Mouse (Mus musculus) embryonic stem cell, embryonic (primary cell): ENCODE measurements around the gene Cyfip2.

ENCODE experiments used
- CTCF ChIA-PET, 4 experiments: fragments of 300-600 bp in 2 of 4; fragments of 350-600 bp in 2 of 4; sonication (Branson Sonifier 250); formaldehyde crosslinking; loops; one replicate each; lab custom pipeline; 2022; ENCODE audit warnings: inconsistent platforms in 2 of 4; lab: Charles Lee
- POLR2A ChIA-PET, 4 experiments: fragments of 300-600 bp in 2 of 4; fragments of 350-600 bp in 2 of 4; sonication (Branson Sonifier 250); formaldehyde crosslinking; loops; one replicate each; lab custom pipeline; 2022; ENCODE audit warnings: antibody characterized with exemption in 4 of 4, inconsistent platforms in 1 of 4; lab: Charles Lee

The Cyfip2 gene

GRCm38 (mm10) chr11:46312523-46313035 lies at the start of gene Cyfip2:
Gene Cyfip2, minus strand, starts transcription at chr11:46312859.
- POLR2A ChIA-PET = interaction anchor here in 2 of 4 experiments (0.6 to 1.3 kb wide), 5 partner anchors 8 to 256 kb away, joined by 3 read pairs; no protein-coding TSS in a partner anchor
- CTCF ChIA-PET = interaction anchor here in 3 of 4 experiments (0.6 to 4.4 kb wide), 9 partner anchors 10 to 76 kb away, joined by 3 to 19 read pairs (median 4); no protein-coding TSS in a partner anchor

GRCm38 (mm10) chr11:46360991-46361665 lies 48.5 kb upstream of the Cyfip2 start:
- ChIA-PET POLR2A (no interaction called here), CTCF (no interaction called here)

GRCm38 (mm10) chr11:46358369-46358768 lies 45.7 kb upstream of the Cyfip2 start:
- ChIA-PET POLR2A (interaction anchor here in 1 of 4 experiments (0.6 to 0.7 kb wide), 2 partner anchors 12 to 72 kb away, joined by 3 to 4 read pairs; no protein-coding TSS in a partner anchor), CTCF (no interaction called here)

GRCm38 (mm10) chr11:46349681-46350410 lies 37.2 kb upstream of the Cyfip2 start:
- CTCF ChIA-PET = no interaction called here
- POLR2A ChIA-PET = interaction anchor here in 1 of 4 experiments (1.0 kb wide), 1 partner anchor 60 kb away, joined by 3 read pairs; no protein-coding TSS in a partner anchor

- ChIA-PET CTCF (no interaction called here), POLR2A (no interaction called here)
Measured at GRCm38 (mm10) chr11:46348416-46348815, 35.8 kb upstream of the Cyfip2 start.

- POLR2A ChIA-PET = no interaction called here
- CTCF ChIA-PET = no interaction called here
Measured at GRCm38 (mm10) chr11:46347756-46348155, 35.1 kb upstream of the Cyfip2 start.

- ChIA-PET CTCF (no interaction called here), POLR2A (no interaction called here)
Measured at GRCm38 (mm10) chr11:46343886-46344546, 31.4 kb upstream of the Cyfip2 start.

GRCm38 (mm10) chr11:46341960-46342359 lies 29.3 kb upstream of the Cyfip2 start:
- ChIA-PET POLR2A (no interaction called here), CTCF (no interaction called here)

- POLR2A ChIA-PET = no interaction called here
- CTCF ChIA-PET = no interaction called here
Measured at GRCm38 (mm10) chr11:46336020-46336419, 23.4 kb upstream of the Cyfip2 start.

GRCm38 (mm10) chr11:46332217-46332616 lies 19.6 kb upstream of the Cyfip2 start:
- ChIA-PET POLR2A (no interaction called here), CTCF (interaction anchor here in 1 of 4 experiments (0.6 kb wide), 1 partner anchor 157 kb away, joined by 15 read pairs; no protein-coding TSS in a partner anchor)

GRCm38 (mm10) chr11:46326271-46327015 lies 13.8 kb upstream of the Cyfip2 start:
- ChIA-PET POLR2A (interaction anchor here in 2 of 4 experiments (0.5 to 1.2 kb wide), 2 partner anchors 14 to 51 kb away, joined by 3 read pairs; no protein-coding TSS in a partner anchor), CTCF (interaction anchor here in 3 of 4 experiments (0.6 to 2.2 kb wide), 4 partner anchors 50 to 445 kb away, joined by 3 to 7 read pairs (median 6); no protein-coding TSS in a partner anchor)

GRCm38 (mm10) chr11:46321559-46321958 lies 8.9 kb upstream of the Cyfip2 start:
- CTCF ChIA-PET = no interaction called here
- POLR2A ChIA-PET = no interaction called here

GRCm38 (mm10) chr11:46314534-46314933 lies 1.9 kb upstream of the Cyfip2 start:
- ChIA-PET CTCF (no interaction called here), POLR2A (no interaction called here)

- POLR2A ChIA-PET = no interaction called here
- CTCF ChIA-PET = no interaction called here
Measured at GRCm38 (mm10) chr11:46313851-46314250, 1.2 kb upstream of the Cyfip2 start.

- ChIA-PET POLR2A (interaction anchor here in 2 of 4 experiments (0.6 to 1.3 kb wide), 9 partner anchors 8 to 255 kb away, joined by 3 to 4 read pairs (median 3); no protein-coding TSS in a partner anchor), CTCF (interaction anchor here (0.6 to 4.4 kb wide), 11 partner anchors 10 to 114 kb away, joined by 3 to 19 read pairs (median 4); no protein-coding TSS in a partner anchor)
Measured at GRCm38 (mm10) chr11:46311703-46312522, 746 bp downstream of the Cyfip2 start.

GRCm38 (mm10) chr11:46311181-46311702 lies 1.4 kb downstream of the Cyfip2 start:
- ChIA-PET CTCF (interaction anchor here in 3 of 4 experiments (0.6 to 4.4 kb wide), 7 partner anchors 9 to 1066 kb away, joined by 3 to 19 read pairs (median 4); no protein-coding TSS in a partner anchor), POLR2A (interaction anchor here in 3 of 4 experiments (0.7 to 1.3 kb wide), 6 partner anchors 10 to 120 kb away, joined by 3 to 4 read pairs (median 3); no protein-coding TSS in a partner anchor)

GRCm38 (mm10) chr11:46310647-46311063 lies 2.0 kb downstream of the Cyfip2 start:
- CTCF ChIA-PET = interaction anchor here in 1 of 4 experiments (0.6 to 4.4 kb wide), 3 partner anchors 10 to 1067 kb away, joined by 3 to 19 read pairs (median 3); no protein-coding TSS in a partner anchor
- POLR2A ChIA-PET = interaction anchor here in 3 of 4 experiments (0.6 to 1.2 kb wide), 6 partner anchors 9 to 272 kb away, joined by 3 to 4 read pairs (median 3); no protein-coding TSS in a partner anchor
